Mouse (Mus musculus) liver, embryonic 16.5 days (tissue): ENCODE results near the gene Xrcc5. TPM values are rescaled to one million over a fixed set of nuclear protein-coding genes. Genes with fewer than 3 reads are reported as not detected.

Experiments
- ATAC-seq: fragments of 200-750 bp; cut with Nextera tagmentation; 2 replicates; pipeline ENCODE4 v1.8.0; 2017; ENCODE audit warnings: low read depth, mild to moderate bottlenecking, moderate number of reproducible peaks, moderate library complexity
- H3K27ac ChIP-seq: fragments of 300-500 bp; sonication (generic); 2 replicates; pipeline ENCODE4 v1.5.1; 2014; ENCODE audit warnings: mild to moderate bottlenecking, low read length
- H3K27me3 ChIP-seq: fragments of 300-500 bp; sonication (generic); 2 replicates; pipeline ENCODE4 v1.6.1; 2014; ENCODE audit warnings: low read depth, low read length, mixed read lengths; ENCODE audit not compliant: control insufficient read depth, insufficient read depth
- H3K36me3 ChIP-seq: fragments of 300-500 bp; sonication (generic); 2 replicates; pipeline ENCODE4 v1.6.1; 2014; ENCODE audit warnings: mild to moderate bottlenecking; ENCODE audit not compliant: control insufficient read depth, insufficient read depth
- H3K4me1 ChIP-seq: fragments of 300-500 bp; sonication (generic); 2 replicates; pipeline ENCODE4 v1.6.1; 2014; ENCODE audit warnings: low read depth, low read length, mixed read lengths; ENCODE audit not compliant: control insufficient read depth
- H3K4me2 ChIP-seq: fragments of 300-500 bp; sonication (generic); 2 replicates; pipeline ENCODE4 v1.6.1; 2014; ENCODE audit warnings: low read depth, low read length, mixed read lengths
- H3K4me3 ChIP-seq: fragments of 300-500 bp; sonication (generic); 2 replicates; pipeline ENCODE4 v1.5.1; 2014; ENCODE audit warnings: low read depth, mild to moderate bottlenecking, low read length
- H3K9ac ChIP-seq: fragments of 300-500 bp; sonication (generic); 2 replicates; pipeline ENCODE4 v1.6.1; 2014; ENCODE audit warnings: low read depth, low read length
- H3K9me3 ChIP-seq: fragments of 300-500 bp; sonication (generic); replicated peaks from 2 replicates; pipeline ENCODE4 v1.6.1; 2016; ENCODE audit warnings: low read length; ENCODE audit not compliant: control insufficient read depth
- WGBS: fragments of 180-500 bp; shearing (Covaris S2); extraction: QIAGEN DNeasy Blood & Tissue Kit; methylation state at CpG from one replicate; pipeline ENCODE4 v1.1.7; 2014; ENCODE audit not compliant: insufficient replicate concordance; 5-methylcytosine and 5-hydroxymethylcytosine counted together
- polyA plus RNA-seq: library from polyadenylated mRNA; unstranded; fragments of >200 nt; fragmentation: Nextera tagmentation; extraction: Ambion mirVana; gene quantifications from 2 replicates; pipeline ENCODE4 v1.2.1, GENCODE M21; 2015

Xrcc5 gene
- polyA plus RNA-seq, 1 experiment from 2014 or later: 14.0 TPM

DNA sequence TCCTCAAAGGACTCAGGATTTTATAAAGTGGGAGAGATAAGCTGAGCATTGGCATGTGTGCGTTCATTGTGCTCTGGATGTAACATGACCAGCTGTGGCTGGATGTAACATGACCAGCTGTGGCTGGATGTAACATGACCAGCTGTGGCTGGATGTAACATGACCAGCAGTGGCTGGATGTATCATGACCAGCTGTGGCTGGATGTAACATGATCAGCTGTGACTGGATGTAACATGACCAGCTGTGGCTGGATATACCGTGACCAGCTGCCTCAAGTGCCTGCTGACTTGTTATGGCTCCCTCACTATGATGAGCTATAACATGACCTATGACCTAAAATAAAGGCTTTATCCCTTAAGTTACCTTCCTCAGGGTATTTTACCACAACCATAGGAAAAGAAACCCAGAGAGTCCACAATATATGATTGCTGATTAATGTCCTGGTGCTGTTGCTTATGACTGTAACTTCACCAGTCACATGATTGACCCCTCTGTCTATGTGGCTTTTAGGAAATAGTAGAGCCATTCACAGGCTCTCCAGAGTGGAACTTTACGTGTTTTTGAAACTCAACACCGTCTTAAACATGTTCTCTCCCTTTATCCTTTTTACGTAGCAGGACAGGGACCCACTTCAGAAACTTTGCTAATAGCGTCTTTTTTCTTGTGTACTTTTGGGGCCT, 2.7 kb downstream of the Xrcc5 start:
- H3K4me2 ChIP-seq: no peak overlapping the region
- H3K27me3 ChIP-seq: no peaks in the 10 kb centered on the region
- no peak overlapping the region for H3K9ac ChIP-seq
- no peaks in the 10 kb centered on the region for H3K9me3 ChIP-seq
- 77% methylated on average over 6 of the region's 6 CpGs for WGBS
- H3K27ac ChIP-seq: no peak overlapping the region
- H3K4me1 ChIP-seq: peaks cover 3% of the 10 kb centered on the region; the same call in 1 of the 2 replicates
- ATAC-seq: no peak
- H3K4me3 ChIP-seq: no peak overlapping the region
- H3K36me3 ChIP-seq: no peaks in the 10 kb centered on the region

DNA sequence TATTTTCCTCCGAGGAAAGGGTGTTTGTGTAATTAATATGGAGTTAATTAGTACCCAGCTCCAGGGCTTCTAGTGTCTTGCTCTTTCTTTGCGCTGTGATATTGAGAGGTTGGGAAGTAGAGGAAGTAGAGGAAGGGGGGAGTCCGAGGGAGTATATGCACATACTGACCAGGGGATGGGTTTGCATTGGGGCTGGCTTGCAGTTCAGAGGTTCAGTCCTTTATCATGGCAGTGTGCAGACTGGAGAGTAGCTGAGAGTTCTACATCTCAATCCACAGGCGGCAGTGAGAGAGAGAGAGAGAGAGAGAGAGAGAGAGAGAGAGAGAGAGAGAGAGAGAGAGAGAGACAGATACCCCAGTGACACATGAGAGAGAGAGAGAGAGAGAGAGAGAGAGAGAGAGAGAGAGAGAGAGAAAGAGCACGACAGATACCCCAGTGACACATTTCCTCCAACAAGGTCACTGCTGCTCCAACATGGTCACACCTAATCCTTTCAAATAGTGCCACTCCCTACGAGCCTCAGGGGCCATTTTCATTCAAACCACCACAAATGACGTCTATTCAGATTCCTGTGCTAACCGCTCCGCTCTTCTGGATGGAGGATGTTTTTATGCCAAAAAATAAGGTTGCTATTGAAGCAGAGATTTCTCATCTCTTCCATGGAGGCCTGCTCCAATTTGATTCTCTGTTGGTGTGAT, 5.6 kb downstream of the Xrcc5 start:
- no peaks in the 10 kb centered on the region for H3K9me3 ChIP-seq
- no peaks in the 10 kb centered on the region for H3K36me3 ChIP-seq
- H3K27me3 ChIP-seq: no peaks in the 10 kb centered on the region
- no peak overlapping the region for H3K9ac ChIP-seq
- no peaks in the 10 kb centered on the region for H3K4me1 ChIP-seq
- H3K4me2 ChIP-seq: no peak overlapping the region
- no peak overlapping the region for H3K4me3 ChIP-seq
- no peak overlapping the region for H3K27ac ChIP-seq
- 79% methylated on average over 9 of the region's 9 CpGs for WGBS
- ATAC-seq: no peak

DNA sequence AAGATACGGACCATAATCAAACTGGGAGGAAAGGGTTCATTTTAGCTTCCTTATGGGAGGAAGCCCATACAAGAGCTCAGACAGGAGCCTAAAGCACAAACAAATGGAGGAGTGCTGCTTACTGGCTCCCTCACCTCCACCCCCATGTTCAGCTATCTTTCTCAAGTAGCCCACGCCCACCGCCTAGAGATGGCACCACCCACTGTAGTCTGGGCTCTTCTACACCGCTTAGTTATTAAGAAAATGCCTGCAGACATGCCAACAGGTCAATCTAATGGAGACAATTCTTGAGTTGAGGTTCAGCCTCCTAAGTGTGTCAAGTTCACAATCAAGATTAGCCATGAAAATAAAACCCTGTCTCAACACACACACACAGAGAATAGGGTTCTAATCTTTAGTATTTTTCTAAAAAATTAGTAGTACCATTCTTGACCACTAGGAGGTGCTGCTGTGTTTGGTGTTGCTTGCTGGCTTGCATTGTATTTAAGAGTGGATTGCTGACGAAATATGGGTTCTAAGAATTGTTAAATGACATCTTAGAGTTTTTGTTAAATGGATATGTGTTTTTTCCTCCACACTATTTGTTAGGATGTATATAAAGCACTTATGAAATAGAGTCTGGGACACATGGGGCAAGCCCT, 6.3 kb downstream of the Xrcc5 start:
- no peaks in the 10 kb centered on the region for H3K9me3 ChIP-seq
- H3K4me3 ChIP-seq: no peak overlapping the region
- 58% methylated on average over 5 of the region's 5 CpGs for WGBS
- H3K4me2 ChIP-seq: no peak overlapping the region
- H3K27me3 ChIP-seq: no peaks in the 10 kb centered on the region
- no peaks in the 10 kb centered on the region for H3K4me1 ChIP-seq
- no peak overlapping the region for H3K27ac ChIP-seq
- H3K9ac ChIP-seq: no peak overlapping the region
- H3K36me3 ChIP-seq: no peaks in the 10 kb centered on the region
- no peak for ATAC-seq

DNA sequence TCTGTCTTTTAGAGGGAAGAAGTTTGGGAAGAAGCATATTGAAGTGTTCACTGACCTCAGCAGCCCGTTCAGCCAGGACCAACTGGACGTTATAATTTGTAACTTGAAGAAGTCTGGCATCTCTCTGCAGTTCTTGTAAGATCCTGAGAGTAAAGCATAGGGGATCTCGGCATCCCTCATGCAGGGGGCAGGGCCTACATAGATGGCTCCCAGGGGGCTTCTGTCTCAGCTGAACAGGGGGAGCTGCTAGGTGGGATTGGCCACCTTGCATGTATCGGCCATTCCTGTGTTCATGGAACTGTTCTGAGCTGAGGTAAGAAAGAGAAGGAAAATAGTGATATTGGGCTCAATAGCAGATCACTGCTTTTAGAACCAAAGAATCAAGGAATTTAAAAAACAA, 8.2 kb downstream of the Xrcc5 start:
- Histone ChIP-seq H3K9me3 (no peaks in the 10 kb centered on the region), H3K36me3 (no peaks in the 10 kb centered on the region; the same call in 1 of the 2 replicates), H3K27ac (no peak overlapping the region), H3K4me1 (no peaks in the 10 kb centered on the region), H3K4me3 (no peak overlapping the region), H3K9ac (no peak overlapping the region), H3K4me2 (no peak overlapping the region), H3K27me3 (no peaks in the 10 kb centered on the region)
- WGBS: 68% methylated on average over 4 of the region's 4 CpGs
- ATAC-seq: no peak

DNA sequence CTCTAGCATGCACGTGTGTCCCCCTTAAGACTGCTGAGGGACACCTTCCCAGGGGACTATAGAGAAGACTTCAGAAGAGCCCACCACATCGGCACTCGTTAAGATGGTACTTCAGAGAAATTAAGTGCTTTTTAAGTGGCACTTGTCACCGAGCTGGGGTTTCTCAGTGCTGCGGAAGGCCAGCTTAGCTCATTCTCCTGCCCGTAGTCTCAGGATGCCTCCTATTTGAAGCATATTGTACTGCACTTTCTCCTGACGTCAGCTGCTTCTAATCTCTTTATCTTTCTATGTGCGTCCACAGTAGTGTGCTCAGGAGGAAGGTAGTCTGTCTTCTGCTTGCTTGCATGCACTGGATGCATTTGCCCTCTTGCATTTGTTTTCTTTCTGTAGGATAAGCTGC, 9.2 kb downstream of the Xrcc5 start:
- no peaks in the 10 kb centered on the region; the same call in 1 of the 2 replicates for H3K36me3 ChIP-seq
- 78% methylated on average over 8 of the region's 8 CpGs for WGBS

DNA sequence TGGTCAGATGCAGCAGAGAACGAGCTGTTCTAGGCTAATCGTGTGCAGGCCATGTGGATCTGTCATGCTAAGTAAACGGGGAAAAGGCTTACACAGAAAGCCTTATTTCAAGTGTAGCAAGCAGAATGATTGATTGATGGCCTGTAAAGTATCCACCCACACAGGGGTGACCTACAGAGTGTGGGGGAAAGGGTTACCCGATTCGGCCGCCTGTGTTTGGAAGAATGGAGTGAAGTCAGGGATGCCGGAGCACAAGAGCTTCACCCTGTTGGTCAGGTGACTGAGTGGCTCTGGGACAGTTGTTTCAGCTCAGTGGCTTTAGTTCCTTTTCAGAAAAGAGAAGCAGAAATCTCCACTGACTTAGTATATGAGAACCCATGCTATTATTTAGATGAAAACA, 9.7 kb downstream of the Xrcc5 start:
- 71% methylated on average over 7 of the region's 7 CpGs for WGBS
- H3K9me3 ChIP-seq: no peaks in the 10 kb centered on the region
- no peak for ATAC-seq

More for the DNA sequence above, 9.2 kb downstream of the Xrcc5 start:
- Histone ChIP-seq H3K4me1 (no peaks in the 10 kb centered on the region), H3K27me3 (no peaks in the 10 kb centered on the region), H3K27ac (no peak overlapping the region), H3K4me2 (no peak overlapping the region), H3K9me3 (no peaks in the 10 kb centered on the region), H3K9ac (no peak overlapping the region), H3K4me3 (no peak overlapping the region)
- ATAC-seq: no peak

DNA sequence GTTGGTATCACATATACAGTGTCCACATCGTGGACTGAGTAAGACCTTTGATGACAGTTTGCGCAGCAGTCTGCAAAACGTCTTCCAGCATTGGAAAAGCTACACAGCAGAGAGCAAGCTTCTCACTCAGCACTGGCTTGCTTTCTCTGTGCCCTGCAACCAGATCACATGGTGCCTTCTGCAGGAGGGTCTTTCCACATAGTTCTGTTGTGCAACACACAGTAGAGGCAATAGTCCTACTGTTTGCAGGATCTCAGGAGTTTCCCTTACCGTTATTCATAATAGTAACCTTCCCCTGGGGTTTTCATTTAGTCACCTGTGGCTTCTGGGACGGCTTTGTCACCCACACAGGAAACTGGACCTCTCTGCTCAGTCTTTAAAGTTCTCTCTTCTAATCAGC, 13.5 kb downstream of the Xrcc5 start:
- H3K9ac ChIP-seq: no peak overlapping the region
- no peaks in the 10 kb centered on the region for H3K27me3 ChIP-seq
- H3K4me3 ChIP-seq: no peak overlapping the region
- H3K27ac ChIP-seq: no peak overlapping the region
- H3K36me3 ChIP-seq: no peaks in the 10 kb centered on the region; the same call in 1 of the 2 replicates
- no peaks in the 10 kb centered on the region for H3K4me1 ChIP-seq
- no peak overlapping the region for H3K4me2 ChIP-seq
- WGBS: 64% methylated on average over 5 of the region's 5 CpGs
- ATAC-seq: peak; percentile 39
- no peaks in the 10 kb centered on the region for H3K9me3 ChIP-seq

More for the DNA sequence above, 9.7 kb downstream of the Xrcc5 start:
- H3K9ac ChIP-seq: no peak overlapping the region
- no peak overlapping the region for H3K27ac ChIP-seq
- no peak overlapping the region for H3K4me3 ChIP-seq
- no peaks in the 10 kb centered on the region; the same call in 1 of the 2 replicates for H3K36me3 ChIP-seq
- no peaks in the 10 kb centered on the region for H3K4me1 ChIP-seq
- no peak overlapping the region for H3K4me2 ChIP-seq
- no peaks in the 10 kb centered on the region for H3K27me3 ChIP-seq

DNA sequence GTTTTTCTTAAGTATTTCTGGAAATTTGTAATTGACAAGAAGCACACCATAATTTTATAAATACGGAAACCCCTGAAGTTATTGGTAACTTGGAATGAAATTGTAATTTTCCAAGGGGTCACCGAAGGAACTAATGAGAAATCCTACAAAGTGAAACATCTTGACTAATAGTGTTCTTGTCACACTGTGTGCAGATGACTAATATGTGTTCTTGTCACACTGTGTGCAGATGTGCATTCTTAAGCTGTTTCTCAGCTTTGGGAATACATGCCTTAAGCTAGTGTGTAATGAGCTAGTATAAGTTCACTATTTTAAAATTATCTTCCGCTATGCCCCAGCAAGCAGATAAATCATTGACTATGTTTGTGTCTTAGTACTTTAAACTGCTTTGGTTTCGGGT, 16.0 kb downstream of the Xrcc5 start:
- no peak overlapping the region for H3K4me2 ChIP-seq
- H3K4me1 ChIP-seq: no peaks in the 10 kb centered on the region
- no peak overlapping the region for H3K9ac ChIP-seq
- H3K9me3 ChIP-seq: no peaks in the 10 kb centered on the region
- no peak overlapping the region for H3K4me3 ChIP-seq
- no peaks in the 10 kb centered on the region for H3K27me3 ChIP-seq
- 84% methylated on average over 4 of the region's 4 CpGs for WGBS
- no peak overlapping the region for H3K27ac ChIP-seq
- ATAC-seq: no peak
- no peaks in the 10 kb centered on the region; the same call in 1 of the 2 replicates for H3K36me3 ChIP-seq
